Mouse (Mus musculus): ENCODE measurements around the gene Aunip.

The Aunip gene

GRCm38 (mm10) chr4:134510845-134511411, at the start of gene Aunip:
Gene Aunip (plus strand): TSS chr4:134510999.
- in situ Hi-C loops (cut with MboI; ENCODE audit: low sequenced_read_pairs), result no loop called here

- in situ Hi-C loops (cut with MboI; ENCODE audit: low sequenced_read_pairs), result no loop called here
Measured at GRCm38 (mm10) chr4:134461252-134461651, 49.5 kb upstream of the Aunip start.

- in situ Hi-C loops (cut with MboI; ENCODE audit: low sequenced_read_pairs), result no loop called here
Measured at GRCm38 (mm10) chr4:134465789-134466188, 45.0 kb upstream of the Aunip start.

GRCm38 (mm10) chr4:134466381-134467262, 44.2 kb upstream of the Aunip start:
- in situ Hi-C loops (cut with MboI; ENCODE audit: low sequenced_read_pairs), result no loop called here

- in situ Hi-C loops (cut with MboI; ENCODE audit: low sequenced_read_pairs), result no loop called here
Measured at GRCm38 (mm10) chr4:134467435-134468214, 43.2 kb upstream of the Aunip start.

GRCm38 (mm10) chr4:134468215-134468575, 42.6 kb upstream of the Aunip start, which contains the start of gene Stmn1:
Gene Stmn1 (plus strand): TSS chr4:134468320.
- in situ Hi-C loops (cut with MboI; ENCODE audit: low sequenced_read_pairs), result no loop called here

- in situ Hi-C loops (cut with MboI; ENCODE audit: low sequenced_read_pairs), result no loop called here
Measured at GRCm38 (mm10) chr4:134468578-134469266, 42.1 kb upstream of the Aunip start.

GRCm38 (mm10) chr4:134469341-134469796, 41.4 kb upstream of the Aunip start:
- in situ Hi-C loops (cut with MboI; ENCODE audit: low sequenced_read_pairs), result no loop called here

- in situ Hi-C loops (cut with MboI; ENCODE audit: low sequenced_read_pairs), result no loop called here
Measured at GRCm38 (mm10) chr4:134469985-134470384, 40.8 kb upstream of the Aunip start.

- in situ Hi-C loops (cut with MboI; ENCODE audit: low sequenced_read_pairs), result no loop called here
Measured at GRCm38 (mm10) chr4:134471469-134471868, 39.3 kb upstream of the Aunip start.

GRCm38 (mm10) chr4:134473764-134474163, 37.0 kb upstream of the Aunip start:
- in situ Hi-C loops (cut with MboI; ENCODE audit: low sequenced_read_pairs), result no loop called here

GRCm38 (mm10) chr4:134474240-134474639, 36.6 kb upstream of the Aunip start:
- in situ Hi-C loops (cut with MboI; ENCODE audit: low sequenced_read_pairs), result no loop called here

- in situ Hi-C loops (cut with MboI; ENCODE audit: low sequenced_read_pairs), result no loop called here
Measured at GRCm38 (mm10) chr4:134476899-134477298, 33.9 kb upstream of the Aunip start.

GRCm38 (mm10) chr4:134478031-134478430, 32.8 kb upstream of the Aunip start:
- in situ Hi-C loops (cut with MboI; ENCODE audit: low sequenced_read_pairs), result no loop called here

GRCm38 (mm10) chr4:134479839-134480238, 31.0 kb upstream of the Aunip start:
- in situ Hi-C loops (cut with MboI; ENCODE audit: low sequenced_read_pairs), result no loop called here

- in situ Hi-C loops (cut with MboI; ENCODE audit: low sequenced_read_pairs), result no loop called here
Measured at GRCm38 (mm10) chr4:134480864-134481263, 29.9 kb upstream of the Aunip start.

- in situ Hi-C loops (cut with MboI; ENCODE audit: low sequenced_read_pairs), result no loop called here
Measured at GRCm38 (mm10) chr4:134481270-134481669, 29.5 kb upstream of the Aunip start.

- in situ Hi-C loops (cut with MboI; ENCODE audit: low sequenced_read_pairs), result no loop called here
Measured at GRCm38 (mm10) chr4:134482442-134482841, 28.4 kb upstream of the Aunip start.

GRCm38 (mm10) chr4:134483078-134483688, 27.6 kb upstream of the Aunip start:
- in situ Hi-C loops (cut with MboI; ENCODE audit: low sequenced_read_pairs), result no loop called here

- in situ Hi-C loops (cut with MboI; ENCODE audit: low sequenced_read_pairs), result no loop called here
Measured at GRCm38 (mm10) chr4:134483696-134484095, 27.1 kb upstream of the Aunip start.
